Mouse (Mus musculus): ENCODE measurements at regions not wholly inside any gene's neighbourhood (a gene's known extent, or its start where the extent isn't known, plus 50 kb on each side); places are given as distances from the start of the nearest gene placed in this dataset.

DNA sequence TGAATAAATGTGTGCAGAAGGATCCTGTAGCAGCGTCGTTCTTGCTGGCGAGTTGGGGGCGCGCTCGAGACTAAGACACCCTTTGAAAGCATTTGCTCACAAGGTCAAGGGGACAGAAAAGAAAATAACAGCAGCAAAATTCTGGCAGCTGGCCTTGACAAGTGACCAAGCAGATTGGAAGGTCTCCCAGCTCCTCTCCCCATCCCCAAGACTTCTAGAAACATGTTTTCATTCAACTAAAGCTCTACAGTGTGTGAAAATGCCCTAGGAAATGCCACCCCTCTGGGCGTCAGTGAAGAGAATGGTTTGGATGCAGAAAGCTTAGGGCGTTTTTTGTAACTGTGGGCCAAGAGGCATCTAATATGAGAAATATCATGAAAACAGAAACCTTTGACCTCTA, 272.7 kb downstream of the Tbc1d1 start:
- no peak for TF ChIP-seq CTCF (IDR thresholded peaks at IDR 0.05; ENCODE audit: extremely low read depth, insufficient read depth, low read length)
- TF ChIP-seq POLR2A (IDR thresholded peaks at IDR 0.05; ENCODE audit: extremely low read depth, insufficient read depth, low read length): no peak
